Mouse (Mus musculus): Measurements from ENCODE around the gene Casp3. TPM values are rescaled to one million over a fixed set of nuclear protein-coding genes. Genes with fewer than 3 reads are reported as not detected.

Casp3 gene
- polyA plus RNA-seq, 1 experiment: 99.9 TPM

GRCm38 (mm10) chr8:46588663-46589062 is 28.4 kb upstream of the Casp3 start:
- Histone ChIP-seq H3K4me1 (ENCODE audit: control insufficient read depth, insufficient read depth, low read length) (no peaks in the 10 kb centered on the region), H3K9ac (ENCODE audit: low read depth, poor library complexity, severe bottlenecking) (no peak overlapping the region), H3K27ac (ENCODE audit: insufficient read depth, low read length) (no peak overlapping the region), H3K36me3 (ENCODE audit: control insufficient read depth, insufficient read depth, low read length, poor library complexity, severe bottlenecking) (peaks cover 7% of the 10 kb centered on the region), H3K27me3 (ENCODE audit: control insufficient read depth, insufficient read depth, low read length, poor library complexity, severe bottlenecking) (no peaks in the 10 kb centered on the region), H3K9me3 (replicated peaks; ENCODE audit: control insufficient read depth, insufficient read depth, low read length, poor library complexity, severe bottlenecking) (no peaks in the 10 kb centered on the region), H3K4me3 (ENCODE audit: low read depth, low read length) (no peak overlapping the region)
- no peak for TF ChIP-seq EP300 (IDR thresholded peaks at IDR 0.05; ENCODE audit: insufficient read depth, low read depth, low read length)
- TF ChIP-seq CTCF (IDR thresholded peaks at IDR 0.05; ENCODE audit: low read depth, low read length): no peak
- TF ChIP-seq POLR2A (IDR thresholded peaks at IDR 0.05; ENCODE audit: insufficient read depth, low read length): no peak

GRCm38 (mm10) chr8:46593067-46593466 is 24.0 kb upstream of the Casp3 start:
- Histone ChIP-seq H3K4me1 (ENCODE audit: control insufficient read depth, insufficient read depth, low read length) (no peaks in the 10 kb centered on the region), H3K4me3 (ENCODE audit: low read depth, low read length) (no peak overlapping the region), H3K9me3 (replicated peaks; ENCODE audit: control insufficient read depth, insufficient read depth, low read length, poor library complexity, severe bottlenecking) (no peaks in the 10 kb centered on the region), H3K9ac (ENCODE audit: low read depth, poor library complexity, severe bottlenecking) (no peak overlapping the region), H3K27ac (ENCODE audit: insufficient read depth, low read length) (no peak overlapping the region), H3K36me3 (ENCODE audit: control insufficient read depth, insufficient read depth, low read length, poor library complexity, severe bottlenecking) (peaks cover 7% of the 10 kb centered on the region), H3K27me3 (ENCODE audit: control insufficient read depth, insufficient read depth, low read length, poor library complexity, severe bottlenecking) (no peaks in the 10 kb centered on the region)
- TF ChIP-seq EP300 (IDR thresholded peaks at IDR 0.05; ENCODE audit: insufficient read depth, low read depth, low read length) (no peak), CTCF (IDR thresholded peaks at IDR 0.05; ENCODE audit: low read depth, low read length) (no peak), POLR2A (IDR thresholded peaks at IDR 0.05; ENCODE audit: insufficient read depth, low read length) (no peak)

DNA sequence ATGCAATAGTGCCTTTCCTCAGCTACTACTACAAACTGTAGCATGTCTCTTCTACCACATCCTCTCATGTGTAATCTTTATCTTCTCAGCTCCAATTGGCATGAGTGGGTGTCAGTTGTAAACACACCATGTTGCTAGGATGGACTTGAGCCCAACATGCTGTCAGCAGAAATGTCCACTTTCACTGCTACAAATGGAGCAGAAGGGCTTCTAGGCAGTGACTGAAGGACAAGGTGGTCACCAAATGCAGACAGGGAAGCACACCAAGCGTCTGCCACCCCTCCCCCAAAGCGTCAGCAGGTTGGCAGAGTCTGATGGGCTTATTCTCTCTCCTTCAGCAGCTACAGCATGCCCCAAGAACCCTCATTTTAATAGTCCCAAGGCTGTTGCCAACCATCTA is 23.3 kb upstream of the Casp3 start:
- no peak overlapping the region for H3K9ac ChIP-seq (ENCODE audit: low read depth, poor library complexity, severe bottlenecking)
- peaks cover 5% of the 10 kb centered on the region for H3K36me3 ChIP-seq (ENCODE audit: control insufficient read depth, insufficient read depth, low read length, poor library complexity, severe bottlenecking)
- H3K4me3 ChIP-seq (ENCODE audit: low read depth, low read length): no peak overlapping the region
- H3K9me3 ChIP-seq (replicated peaks; ENCODE audit: control insufficient read depth, insufficient read depth, low read length, poor library complexity, severe bottlenecking): no peaks in the 10 kb centered on the region
- no peaks in the 10 kb centered on the region for H3K27me3 ChIP-seq (ENCODE audit: control insufficient read depth, insufficient read depth, low read length, poor library complexity, severe bottlenecking)
- TF ChIP-seq CTCF (IDR thresholded peaks at IDR 0.05; ENCODE audit: low read depth, low read length) (no peak), POLR2A (IDR thresholded peaks at IDR 0.05; ENCODE audit: insufficient read depth, low read length) (no peak), EP300 (IDR thresholded peaks at IDR 0.05; ENCODE audit: insufficient read depth, low read depth, low read length) (no peak)
- no peaks in the 10 kb centered on the region for H3K4me1 ChIP-seq (ENCODE audit: control insufficient read depth, insufficient read depth, low read length)
- H3K27ac ChIP-seq (ENCODE audit: insufficient read depth, low read length): no peak overlapping the region

DNA sequence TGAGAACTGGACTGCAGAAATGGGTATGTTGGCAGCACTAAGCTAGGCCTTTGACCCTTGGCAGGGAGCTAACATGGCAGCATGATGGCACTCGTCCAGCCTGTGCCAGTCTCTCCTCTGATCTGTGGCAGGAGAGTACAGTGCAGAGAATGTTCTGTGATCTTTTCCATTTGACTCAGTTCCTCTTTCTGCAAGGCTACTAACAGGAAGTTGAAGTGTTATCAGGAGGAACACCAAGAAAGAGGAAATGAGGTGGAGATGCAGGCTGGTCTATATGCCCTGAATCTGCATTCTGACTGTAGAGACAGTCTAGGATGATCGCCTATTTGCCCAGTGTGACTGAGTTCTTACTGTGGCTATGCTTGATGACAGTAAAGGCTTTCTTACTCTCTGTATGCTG is 21.5 kb upstream of the Casp3 start:
- no peak overlapping the region for H3K4me3 ChIP-seq (ENCODE audit: low read depth, low read length)
- peaks cover 3% of the 10 kb centered on the region for H3K36me3 ChIP-seq (ENCODE audit: control insufficient read depth, insufficient read depth, low read length, poor library complexity, severe bottlenecking)
- H3K9me3 ChIP-seq (replicated peaks; ENCODE audit: control insufficient read depth, insufficient read depth, low read length, poor library complexity, severe bottlenecking): no peaks in the 10 kb centered on the region
- H3K9ac ChIP-seq (ENCODE audit: low read depth, poor library complexity, severe bottlenecking): no peak overlapping the region
- no peaks in the 10 kb centered on the region for H3K27me3 ChIP-seq (ENCODE audit: control insufficient read depth, insufficient read depth, low read length, poor library complexity, severe bottlenecking)
- H3K4me1 ChIP-seq (ENCODE audit: control insufficient read depth, insufficient read depth, low read length): no peaks in the 10 kb centered on the region
- H3K27ac ChIP-seq (ENCODE audit: insufficient read depth, low read length): no peak overlapping the region
- TF ChIP-seq CTCF (IDR thresholded peaks at IDR 0.05; ENCODE audit: low read depth, low read length): no peak
- no peak for TF ChIP-seq EP300 (IDR thresholded peaks at IDR 0.05; ENCODE audit: insufficient read depth, low read depth, low read length)
- no peak for TF ChIP-seq POLR2A (IDR thresholded peaks at IDR 0.05; ENCODE audit: insufficient read depth, low read length)

- H3K9me3 ChIP-seq (replicated peaks; ENCODE audit: control insufficient read depth, insufficient read depth, low read length, poor library complexity, severe bottlenecking): no peaks in the 10 kb centered on the region
- H3K4me1 ChIP-seq (ENCODE audit: control insufficient read depth, insufficient read depth, low read length): no peaks in the 10 kb centered on the region
- no peak overlapping the region for H3K27ac ChIP-seq (ENCODE audit: insufficient read depth, low read length)
- no peak overlapping the region for H3K9ac ChIP-seq (ENCODE audit: low read depth, poor library complexity, severe bottlenecking)
- TF ChIP-seq POLR2A (IDR thresholded peaks at IDR 0.05; ENCODE audit: insufficient read depth, low read length): no peak
- no peak for TF ChIP-seq EP300 (IDR thresholded peaks at IDR 0.05; ENCODE audit: insufficient read depth, low read depth, low read length)
- no peak for TF ChIP-seq CTCF (IDR thresholded peaks at IDR 0.05; ENCODE audit: low read depth, low read length)
- H3K4me3 ChIP-seq (ENCODE audit: low read depth, low read length): no peak overlapping the region
- H3K36me3 ChIP-seq (ENCODE audit: control insufficient read depth, insufficient read depth, low read length, poor library complexity, severe bottlenecking): peaks cover 3% of the 10 kb centered on the region
- no peaks in the 10 kb centered on the region for H3K27me3 ChIP-seq (ENCODE audit: control insufficient read depth, insufficient read depth, low read length, poor library complexity, severe bottlenecking)
Measured at GRCm38 (mm10) chr8:46596530-46596929, 20.6 kb upstream of the Casp3 start.

DNA sequence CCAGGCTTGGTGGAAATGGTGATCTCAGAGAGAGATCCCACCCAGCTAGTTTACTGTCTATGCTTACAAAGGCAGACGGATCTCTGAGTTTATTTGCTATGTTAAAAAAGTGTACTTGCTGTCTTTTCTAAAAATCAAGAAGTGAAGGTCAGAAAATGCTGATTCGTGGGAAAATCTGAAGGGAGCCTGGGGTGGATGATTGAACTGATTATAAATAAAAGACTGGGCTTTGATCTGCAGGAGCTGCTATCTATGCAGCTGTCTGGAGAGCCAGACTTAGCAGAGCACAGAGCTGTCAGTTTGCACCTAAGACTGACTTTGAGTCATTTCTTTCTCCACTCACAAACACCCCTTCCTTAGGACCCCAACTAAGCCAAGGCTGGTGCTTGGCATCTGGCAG is 19.7 kb upstream of the Casp3 start:
- no peak overlapping the region for H3K4me3 ChIP-seq (ENCODE audit: low read depth, low read length)
- no peaks in the 10 kb centered on the region for H3K9me3 ChIP-seq (replicated peaks; ENCODE audit: control insufficient read depth, insufficient read depth, low read length, poor library complexity, severe bottlenecking)
- H3K27me3 ChIP-seq (ENCODE audit: control insufficient read depth, insufficient read depth, low read length, poor library complexity, severe bottlenecking): no peaks in the 10 kb centered on the region
- H3K4me1 ChIP-seq (ENCODE audit: control insufficient read depth, insufficient read depth, low read length): no peaks in the 10 kb centered on the region
- H3K36me3 ChIP-seq (ENCODE audit: control insufficient read depth, insufficient read depth, low read length, poor library complexity, severe bottlenecking): peaks cover 3% of the 10 kb centered on the region
- no peak overlapping the region for H3K27ac ChIP-seq (ENCODE audit: insufficient read depth, low read length)
- no peak for TF ChIP-seq CTCF (IDR thresholded peaks at IDR 0.05; ENCODE audit: low read depth, low read length)
- no peak for TF ChIP-seq POLR2A (IDR thresholded peaks at IDR 0.05; ENCODE audit: insufficient read depth, low read length)
- TF ChIP-seq EP300 (IDR thresholded peaks at IDR 0.05; ENCODE audit: insufficient read depth, low read depth, low read length): no peak
- H3K9ac ChIP-seq (ENCODE audit: low read depth, poor library complexity, severe bottlenecking): no peak overlapping the region

All from ES-Bruce4 (cell line).